Mouse (Mus musculus) embryonic facial prominence, embryonic 12.5 days (tissue): Measurements from ENCODE around the gene Olfr1223. TPM values are rescaled to one million over a fixed set of nuclear protein-coding genes. Genes with fewer than 3 reads are reported as not detected.

Source experiments
- polyA plus RNA-seq: library from polyadenylated mRNA; unstranded; fragments of >200 nt; fragmentation: Nextera tagmentation; extraction: Ambion mirVana; gene quantifications from 2 replicates; pipeline ENCODE4 v1.2.1, GENCODE M21; 2016

Gene Olfr1223
- polyA plus RNA-seq, 1 experiment from 2014 or later: not detected

Other genes with a start within 250 kb of the Olfr1223 start
- gene Olfr1208, start 249.2 kb downstream of the Olfr1223 start, polyA plus RNA-seq: not detected in 2 replicates
- not detected in 2 replicates for gene Olfr1209, start 236.4 kb downstream of the Olfr1223 start, polyA plus RNA-seq
- not detected in 2 replicates for gene Olfr1211, start 213.4 kb downstream of the Olfr1223 start, polyA plus RNA-seq
- gene Olfr1212, start 197.6 kb downstream of the Olfr1223 start, polyA plus RNA-seq: not detected in 2 replicates
- not detected in 2 replicates for gene Gm13762, start 171.3 kb downstream of the Olfr1223 start, polyA plus RNA-seq
- not detected in 2 replicates for gene Olfr1214, start 158.9 kb downstream of the Olfr1223 start, polyA plus RNA-seq
- not detected in 2 replicates for gene Olfr1215, start 144.6 kb downstream of the Olfr1223 start, polyA plus RNA-seq
- not detected in 2 replicates for gene Olfr1216, start 133.2 kb downstream of the Olfr1223 start, polyA plus RNA-seq
- gene Olfr1217, start 119.5 kb downstream of the Olfr1223 start, polyA plus RNA-seq: not detected in 2 replicates
- not detected in 2 replicates for gene Olfr1218, start 90.4 kb downstream of the Olfr1223 start, polyA plus RNA-seq
- gene Olfr1219, start 68.0 kb downstream of the Olfr1223 start, polyA plus RNA-seq: not detected in 2 replicates
- gene Olfr1220, start 44.7 kb downstream of the Olfr1223 start, polyA plus RNA-seq: 0.04 TPM in 1 of 2 replicates, not detected in the other
- not detected in 2 replicates for gene Olfr1221, start 34.3 kb downstream of the Olfr1223 start, polyA plus RNA-seq
- gene Olfr1222, start 18.5 kb downstream of the Olfr1223 start, polyA plus RNA-seq: not detected in 2 replicates
- not detected in 2 replicates for gene Olfr1224-ps1, start 12.5 kb upstream of the Olfr1223 start, polyA plus RNA-seq
- gene Olfr1225, start 23.1 kb upstream of the Olfr1223 start, polyA plus RNA-seq: not detected in 2 replicates
- not detected in 2 replicates for gene Olfr1226, start 48.5 kb upstream of the Olfr1223 start, polyA plus RNA-seq
- not detected in 2 replicates for gene Olfr1228, start 102.5 kb upstream of the Olfr1223 start, polyA plus RNA-seq
- not detected in 2 replicates for gene Olfr1229, start 136.5 kb upstream of the Olfr1223 start, polyA plus RNA-seq
- not detected in 2 replicates for gene Olfr1230, start 145.7 kb upstream of the Olfr1223 start, polyA plus RNA-seq
- not detected in 2 replicates for gene Olfr1231, start 155.5 kb upstream of the Olfr1223 start, polyA plus RNA-seq
- gene Olfr1232, start 178.1 kb upstream of the Olfr1223 start, polyA plus RNA-seq: not detected in 2 replicates
- gene Olfr1233, start 190.8 kb upstream of the Olfr1223 start, polyA plus RNA-seq: not detected in 2 replicates
- gene Olfr1234, start 213.3 kb upstream of the Olfr1223 start, polyA plus RNA-seq: not detected in 2 replicates